Mouse (Mus musculus): Measurements from ENCODE around the gene Cnot9. TPM values are rescaled to one million over a fixed set of nuclear protein-coding genes. Genes with fewer than 3 reads are reported as not detected.

The Cnot9 gene
- polyA plus RNA-seq (2014; fragmentation: Illumina TruSeq; extraction: RNeasy Lipid Tissue Mini Kit (QIAGEN cat#74804); ENCODE audit: low replicate concordance) = 42.1 TPM

GRCm38 (mm10) chr1:74505721-74506464 lies at the start of gene Cnot9:
Gene Cnot9 (plus strand): TSS chr1:74506058.

GRCm38 (mm10) chr1:74542451-74542961 lies 36.6 kb downstream of the Cnot9 start, which contains the start of gene Plcd4:
Gene Plcd4 (plus strand): TSS chr1:74542888.

GRCm38 (mm10) chr1:74544184-74544583 lies 38.3 kb downstream of the Cnot9 start, which contains the start of gene Usp37:
Gene Usp37 (minus strand): TSS chr1:74544284.

Other genes starting within 250 kb of the Cnot9 start
- gene Gpbar1, start 227.5 kb upstream of the Cnot9 start, polyA plus RNA-seq (2014; fragmentation: Illumina TruSeq; extraction: RNeasy Lipid Tissue Mini Kit (QIAGEN cat#74804); ENCODE audit: low replicate concordance) = not detected
- gene Aamp, start 221.3 kb upstream of the Cnot9 start, polyA plus RNA-seq (2014; fragmentation: Illumina TruSeq; extraction: RNeasy Lipid Tissue Mini Kit (QIAGEN cat#74804); ENCODE audit: low replicate concordance) = 1.4 TPM
- 2.5 TPM for gene Pnkd, start 221.1 kb upstream of the Cnot9 start, polyA plus RNA-seq (2014; fragmentation: Illumina TruSeq; extraction: RNeasy Lipid Tissue Mini Kit (QIAGEN cat#74804); ENCODE audit: low replicate concordance)
- gene Tmbim1, start 200.4 kb upstream of the Cnot9 start, polyA plus RNA-seq (2014; fragmentation: Illumina TruSeq; extraction: RNeasy Lipid Tissue Mini Kit (QIAGEN cat#74804); ENCODE audit: low replicate concordance) = 54.5 TPM
- 0.22 TPM for gene Catip, start 143.9 kb upstream of the Cnot9 start, polyA plus RNA-seq (2014; fragmentation: Illumina TruSeq; extraction: RNeasy Lipid Tissue Mini Kit (QIAGEN cat#74804); ENCODE audit: low replicate concordance)
- 1.8 TPM for gene Slc11a1, start 130.9 kb upstream of the Cnot9 start, polyA plus RNA-seq (2014; fragmentation: Illumina TruSeq; extraction: RNeasy Lipid Tissue Mini Kit (QIAGEN cat#74804); ENCODE audit: low replicate concordance)
- gene Ctdsp1, start 114.5 kb upstream of the Cnot9 start, polyA plus RNA-seq (2014; fragmentation: Illumina TruSeq; extraction: RNeasy Lipid Tissue Mini Kit (QIAGEN cat#74804); ENCODE audit: low replicate concordance) = 8.2 TPM
- 353 TPM for gene Vil1, start 96.7 kb upstream of the Cnot9 start, polyA plus RNA-seq (2014; fragmentation: Illumina TruSeq; extraction: RNeasy Lipid Tissue Mini Kit (QIAGEN cat#74804); ENCODE audit: low replicate concordance)
- gene Plcd4, start 36.8 kb downstream of the Cnot9 start, polyA plus RNA-seq (2014; fragmentation: Illumina TruSeq; extraction: RNeasy Lipid Tissue Mini Kit (QIAGEN cat#74804); ENCODE audit: low replicate concordance) = not detected
- gene Usp37, start 38.2 kb downstream of the Cnot9 start, polyA plus RNA-seq (2014; fragmentation: Illumina TruSeq; extraction: RNeasy Lipid Tissue Mini Kit (QIAGEN cat#74804); ENCODE audit: low replicate concordance) = 15.0 TPM
- 4.3 TPM for gene Zfp142, start 82.2 kb downstream of the Cnot9 start, polyA plus RNA-seq (2014; fragmentation: Illumina TruSeq; extraction: RNeasy Lipid Tissue Mini Kit (QIAGEN cat#74804); ENCODE audit: low replicate concordance)
- 2.8 TPM for gene Bcs1l, start 82.2 kb downstream of the Cnot9 start, polyA plus RNA-seq (2014; fragmentation: Illumina TruSeq; extraction: RNeasy Lipid Tissue Mini Kit (QIAGEN cat#74804); ENCODE audit: low replicate concordance)
- gene Rnf25, start 95.3 kb downstream of the Cnot9 start, polyA plus RNA-seq (2014; fragmentation: Illumina TruSeq; extraction: RNeasy Lipid Tissue Mini Kit (QIAGEN cat#74804); ENCODE audit: low replicate concordance) = 4.5 TPM
- not detected for gene Stk36, start 95.4 kb downstream of the Cnot9 start, polyA plus RNA-seq (2014; fragmentation: Illumina TruSeq; extraction: RNeasy Lipid Tissue Mini Kit (QIAGEN cat#74804); ENCODE audit: low replicate concordance)
- gene Ttll4, start 155.7 kb downstream of the Cnot9 start, polyA plus RNA-seq (2014; fragmentation: Illumina TruSeq; extraction: RNeasy Lipid Tissue Mini Kit (QIAGEN cat#74804); ENCODE audit: low replicate concordance) = 17.1 TPM
- 12.9 TPM for gene Cyp27a1, start 207.5 kb downstream of the Cnot9 start, polyA plus RNA-seq (2014; fragmentation: Illumina TruSeq; extraction: RNeasy Lipid Tissue Mini Kit (QIAGEN cat#74804); ENCODE audit: low replicate concordance)
- 0.22 TPM for gene Prkag3, start 243.2 kb downstream of the Cnot9 start, polyA plus RNA-seq (2014; fragmentation: Illumina TruSeq; extraction: RNeasy Lipid Tissue Mini Kit (QIAGEN cat#74804); ENCODE audit: low replicate concordance)